1 mouse cellular context compared by ENCODE assay signal in the genomic region with DNA sequence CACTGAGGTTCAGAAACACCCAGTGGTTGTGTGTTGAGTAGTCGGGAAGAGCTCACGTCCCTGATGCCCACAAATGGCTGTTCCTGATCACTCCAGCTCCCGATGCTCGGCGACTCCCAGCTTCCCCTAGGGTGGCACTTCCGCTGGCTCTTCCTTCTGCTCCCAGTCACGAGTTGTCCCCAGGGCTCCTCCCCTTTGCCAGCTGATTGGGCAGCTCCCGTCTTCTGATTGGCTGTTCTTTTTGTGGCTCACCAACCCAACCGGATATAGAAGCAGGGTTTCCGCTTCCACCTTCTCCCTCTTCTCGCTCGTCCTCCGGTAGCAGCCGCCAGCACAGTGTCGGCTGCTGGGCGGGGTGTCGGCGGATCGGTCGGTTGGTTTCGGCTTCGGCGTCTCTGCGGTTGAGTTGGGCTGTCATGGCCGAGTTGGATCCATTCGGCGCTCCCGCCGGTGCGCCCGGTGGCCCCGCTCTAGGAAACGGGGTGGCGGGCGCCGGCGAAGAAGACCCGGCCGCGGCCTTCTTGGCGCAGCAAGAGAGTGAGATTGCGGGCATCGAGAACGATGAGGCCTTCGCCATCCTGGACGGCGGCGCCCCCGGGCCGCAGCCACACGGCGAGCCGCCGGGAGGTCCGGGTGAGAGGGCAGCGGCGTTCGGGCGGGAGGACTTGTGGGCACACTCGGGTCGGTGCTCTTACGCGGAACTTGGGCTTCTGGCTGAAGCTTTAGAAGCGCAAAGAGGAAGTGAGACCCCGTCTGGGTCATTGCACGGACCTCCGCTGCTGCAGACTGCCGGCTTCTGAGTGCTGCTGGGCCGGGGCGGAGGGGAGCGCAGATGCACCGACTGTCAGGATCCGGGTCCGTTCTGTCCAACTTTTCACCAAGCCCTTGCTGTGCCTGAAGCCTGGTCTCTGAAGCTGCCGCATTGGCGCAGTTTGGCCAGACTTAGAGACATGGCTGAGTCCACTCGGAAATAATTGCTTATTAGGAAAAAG.
TF ChIP-seq lines count a peak whose summit lies in the region.

No protein-coding gene starts in this region.

TF ChIP-seq in C2C12, 6 proteins besides CTCF, POLR2A, EP300 and RAD21:
- TF ChIP-seq MYOD1 (IDR thresholded peaks at IDR 0.05; ENCODE audit: control insufficient read depth, insufficient read length, low read depth) (no peak), CEBPB (IDR thresholded peaks at IDR 0.05; ENCODE audit: low read depth) (no peak), MAX (IDR thresholded peaks at IDR 0.05) (peak; percentile 59), USF1 (IDR thresholded peaks at IDR 0.05; ENCODE audit: low read depth) (peak; percentile 87), FOSL1 (IDR thresholded peaks at IDR 0.05; ENCODE audit: insufficient read depth, low read length, poor library complexity, severe bottlenecking) (no peak)
TF ChIP-seq in C2C12: peak in this region for 2.
